Mouse (Mus musculus): ENCODE measurements around the gene Rogdi. TPM values are rescaled to one million over a fixed set of nuclear protein-coding genes. Genes with fewer than 3 reads are reported as not detected.

The Rogdi gene
- polyA plus RNA-seq, 1 experiment from 2014 or later, result 65.1 TPM

DNA sequence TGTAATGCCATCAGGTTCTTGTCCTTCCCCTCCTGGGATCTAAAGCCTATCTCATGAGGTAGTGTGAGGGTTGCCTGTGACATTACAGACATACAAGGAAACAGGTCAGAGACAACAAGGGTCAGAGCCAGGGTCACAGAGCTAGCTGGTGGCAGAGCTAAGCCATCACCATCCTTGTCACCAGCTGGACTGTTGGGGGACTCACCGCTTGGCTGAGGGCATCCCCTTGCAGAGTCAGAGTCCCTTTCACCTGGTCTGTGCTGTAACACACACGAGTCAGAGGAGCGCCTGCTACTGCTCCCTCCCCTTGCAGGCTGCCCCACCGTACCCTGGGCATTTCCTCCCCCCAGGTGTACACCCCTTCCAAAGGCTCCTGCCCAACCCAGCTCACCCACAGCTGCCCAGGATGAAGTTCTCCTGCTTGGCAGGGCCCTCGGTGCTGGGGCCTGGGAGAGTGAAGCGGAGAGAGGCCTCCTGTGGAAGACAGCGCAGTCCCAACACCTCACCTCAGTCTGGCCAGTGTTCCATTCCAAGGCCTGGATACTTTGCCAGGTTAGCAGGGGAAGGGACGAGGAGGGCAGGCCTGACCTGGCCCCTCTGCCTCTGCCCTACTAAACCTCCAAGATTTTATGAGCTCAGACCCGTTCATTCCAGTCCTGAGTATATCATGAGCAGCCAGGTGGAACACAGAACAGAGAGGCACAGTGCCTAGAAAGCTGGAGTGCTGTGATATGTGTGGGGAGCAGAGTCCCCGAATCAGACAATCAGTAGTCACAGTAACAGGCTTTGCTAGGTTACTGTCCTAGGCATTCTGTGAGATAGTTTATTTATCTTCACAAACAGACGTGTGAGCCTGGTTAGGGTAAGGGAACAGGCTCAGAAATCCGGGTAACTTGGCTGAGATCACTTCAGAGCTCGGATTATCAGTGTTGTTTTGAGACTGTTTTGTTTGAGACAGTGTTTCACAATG, 1.0 kb downstream of the Rogdi start:
- Histone ChIP-seq H3K27ac (no peak overlapping the region), H3K4me2 (replicated peaks) (peak overlapping the region; percentile 75), H3K9ac (peak overlapping the region; percentile 64), H3K4me3 (peak overlapping the region; percentile 56), H3K9me3 (no peaks in the 10 kb centered on the region), H3K4me1 (peaks cover 10% of the 10 kb centered on the region), H3K36me3 (peaks cover 30% of the 10 kb centered on the region), H3K27me3 (no peaks in the 10 kb centered on the region)
- 56% methylated on average over 13 of the region's 13 CpGs for WGBS
- no peak for ATAC-seq (ENCODE audit: insufficient number of reproducible peaks, insufficient read depth, low FRiP score, low TSS enrichment)

DNA sequence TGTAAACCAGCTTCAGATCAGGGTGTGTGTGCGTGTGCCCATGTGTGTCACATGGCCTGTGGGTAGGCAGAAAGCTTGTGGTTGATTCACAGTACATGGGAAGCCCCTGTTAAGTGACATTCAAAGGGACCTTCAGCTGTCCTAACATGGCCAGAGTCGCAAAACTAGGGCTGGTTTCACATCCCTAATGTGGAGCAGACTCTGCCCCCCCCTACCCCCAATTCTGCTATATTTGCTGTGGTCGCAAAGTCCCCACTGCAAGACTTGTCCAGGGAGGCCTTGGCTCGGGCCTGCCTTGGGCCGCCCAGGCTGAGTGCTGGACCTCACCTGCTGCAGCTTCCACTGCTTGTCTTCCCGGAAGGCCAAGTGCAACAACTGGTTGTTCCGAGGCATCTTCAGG, 2.1 kb downstream of the Rogdi start:
- peaks cover 20% of the 10 kb centered on the region for H3K36me3 ChIP-seq
- H3K9me3 ChIP-seq, result no peaks in the 10 kb centered on the region
- no peak overlapping the region for H3K4me3 ChIP-seq
- no peaks in the 10 kb centered on the region for H3K27me3 ChIP-seq
- no peak overlapping the region for H3K27ac ChIP-seq
- WGBS, result 89% methylated on average over 7 of the region's 7 CpGs
- H3K4me2 ChIP-seq (replicated peaks), result no peak overlapping the region
- H3K4me1 ChIP-seq, result peaks cover 10% of the 10 kb centered on the region
- no peak for ATAC-seq (ENCODE audit: insufficient number of reproducible peaks, insufficient read depth, low FRiP score, low TSS enrichment)
- H3K9ac ChIP-seq, result no peak overlapping the region

DNA sequence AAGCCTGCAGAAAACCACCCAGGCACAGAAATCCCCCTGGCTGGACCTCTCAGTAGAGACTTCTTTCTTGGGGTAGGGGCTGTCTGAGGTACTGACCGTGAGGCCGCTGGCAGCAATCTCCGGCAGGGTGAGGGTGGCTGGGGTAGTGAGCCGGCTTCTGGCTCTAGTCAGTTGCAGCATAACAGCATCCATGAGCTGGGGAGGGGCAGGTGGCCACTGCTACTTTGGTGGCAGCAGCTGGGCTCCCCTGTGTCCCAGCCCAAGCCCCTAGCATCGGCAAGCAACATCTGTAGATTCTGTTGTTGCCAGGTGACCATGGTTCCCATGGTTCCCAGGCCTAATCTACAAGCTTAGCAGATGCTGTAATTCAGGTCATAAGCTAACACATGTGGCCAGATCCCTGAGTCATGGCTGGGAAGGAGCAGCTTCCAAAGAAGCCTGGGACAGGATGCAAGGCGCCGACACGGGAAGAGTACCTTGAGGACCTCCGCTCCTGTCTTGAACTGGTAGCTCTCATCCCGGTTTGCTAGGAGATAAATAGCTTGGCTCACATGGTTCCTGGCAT, 2.9 kb downstream of the Rogdi start:
- Histone ChIP-seq H3K27me3 (no peaks in the 10 kb centered on the region), H3K27ac (no peak overlapping the region), H3K4me2 (replicated peaks) (no peak overlapping the region), H3K9ac (no peak overlapping the region), H3K4me3 (no peak overlapping the region), H3K4me1 (peaks cover 10% of the 10 kb centered on the region), H3K9me3 (no peaks in the 10 kb centered on the region), H3K36me3 (peaks cover 12% of the 10 kb centered on the region)
- WGBS, result 88% methylated on average over 10 of the region's 10 CpGs
- ATAC-seq (ENCODE audit: insufficient number of reproducible peaks, insufficient read depth, low FRiP score, low TSS enrichment), result no peak

DNA sequence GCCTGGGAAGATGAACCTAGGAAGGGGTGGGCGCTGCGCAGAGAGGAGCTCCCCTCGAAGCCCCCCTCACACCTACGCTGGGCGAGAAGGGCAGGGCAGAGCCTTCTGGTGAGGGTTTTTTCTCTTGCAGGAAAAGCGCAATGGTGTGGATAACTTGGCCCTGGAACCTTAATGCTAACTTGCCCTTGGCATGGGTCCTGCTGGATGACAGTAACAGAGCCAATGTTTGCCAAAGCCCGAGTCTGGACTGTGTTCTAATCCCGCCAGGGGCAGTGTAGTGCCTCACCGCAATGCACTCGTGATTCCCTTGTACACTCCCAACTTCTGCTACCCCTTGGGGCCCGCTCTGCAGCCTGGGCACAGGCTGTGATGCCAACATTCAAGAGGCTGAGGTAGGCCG, 5.3 kb downstream of the Rogdi start:
- WGBS, result 84% methylated on average over 12 of the region's 12 CpGs
- Histone ChIP-seq H3K36me3 (no peaks in the 10 kb centered on the region; the same call in 1 of the 2 replicates), H3K27me3 (no peaks in the 10 kb centered on the region), H3K9ac (no peak overlapping the region), H3K27ac (no peak overlapping the region), H3K9me3 (no peaks in the 10 kb centered on the region), H3K4me3 (no peak overlapping the region), H3K4me2 (replicated peaks) (no peak overlapping the region), H3K4me1 (peaks cover 10% of the 10 kb centered on the region)
- ATAC-seq (ENCODE audit: insufficient number of reproducible peaks, insufficient read depth, low FRiP score, low TSS enrichment), result no peak

GRCm38 (mm10) chr16:5007492-5007891, 5.9 kb downstream of the Rogdi start:
- no peak for ATAC-seq (ENCODE audit: insufficient number of reproducible peaks, insufficient read depth, low FRiP score, low TSS enrichment)
- no peak overlapping the region for H3K27ac ChIP-seq
- H3K9me3 ChIP-seq, result no peaks in the 10 kb centered on the region
- H3K4me3 ChIP-seq, result no peak overlapping the region
- peaks cover 7% of the 10 kb centered on the region for H3K4me1 ChIP-seq
- WGBS, result 46% methylated on average over 6 of the region's 6 CpGs
- H3K9ac ChIP-seq, result no peak overlapping the region
- 0 out of 2 replicates have a peak overlapping the region, but pooled peaks have one; percentile 11 for H3K4me2 ChIP-seq (replicated peaks)
- H3K36me3 ChIP-seq, result no peaks in the 10 kb centered on the region; the same call in 1 of the 2 replicates
- no peaks in the 10 kb centered on the region for H3K27me3 ChIP-seq

GRCm38 (mm10) chr16:5007067-5007466, 6.3 kb downstream of the Rogdi start, which contains the start of gene Smim22:
Gene Smim22 (plus strand): TSS chr16:5007288.
- H3K4me2 ChIP-seq (replicated peaks), result 0 out of 2 replicates have a peak within 1 kb of the TSS, but pooled peaks have one; percentile 11
- H3K4me1 ChIP-seq, result peaks cover 2% of the 10 kb centered on the region
- no peak for ATAC-seq (ENCODE audit: insufficient number of reproducible peaks, insufficient read depth, low FRiP score, low TSS enrichment)
- WGBS, result 43% methylated on average over 5 of the region's 5 CpGs
- no peak within 1 kb of the TSS for H3K4me3 ChIP-seq
- no peaks in the 10 kb centered on the region for H3K27me3 ChIP-seq
- H3K9ac ChIP-seq, result no peak within 1 kb of the TSS
- H3K27ac ChIP-seq, result no peak within 1 kb of the TSS
- no peaks in the 10 kb centered on the region; the same call in 1 of the 2 replicates for H3K36me3 ChIP-seq
- H3K9me3 ChIP-seq, result no peaks in the 10 kb centered on the region

DNA sequence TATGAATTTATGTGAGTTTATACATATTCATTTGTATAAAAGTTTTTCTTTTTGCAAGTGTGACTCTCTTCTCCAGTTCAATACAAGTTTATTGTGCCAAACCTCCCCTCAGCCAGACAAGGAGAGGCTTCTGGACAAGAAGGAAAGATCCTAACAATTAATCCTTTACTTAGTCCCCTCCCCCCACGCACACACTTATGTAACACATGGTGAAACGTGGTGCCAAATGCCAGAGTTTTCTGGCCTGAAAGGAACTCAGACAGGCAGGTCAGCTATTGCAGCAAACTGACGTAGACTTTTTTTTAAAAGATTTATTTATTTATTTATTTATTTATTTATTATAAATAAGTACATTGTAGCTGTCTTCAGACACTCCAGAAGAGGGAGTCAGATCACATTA, 12.7 kb downstream of the Rogdi start:
- ATAC-seq (ENCODE audit: insufficient number of reproducible peaks, insufficient read depth, low FRiP score, low TSS enrichment), result no peak
- Histone ChIP-seq H3K27me3 (no peaks in the 10 kb centered on the region), H3K4me1 (no peaks in the 10 kb centered on the region), H3K27ac (no peak overlapping the region), H3K36me3 (no peaks in the 10 kb centered on the region), H3K9me3 (no peaks in the 10 kb centered on the region), H3K9ac (no peak overlapping the region), H3K4me3 (no peak overlapping the region), H3K4me2 (replicated peaks) (no peak overlapping the region)
- WGBS, result 71% methylated on average over 3 of the region's 3 CpGs

GRCm38 (mm10) chr16:4998984-4999383, 14.4 kb downstream of the Rogdi start:
- H3K36me3 ChIP-seq, result no peaks in the 10 kb centered on the region
- 74% methylated on average over 1 of the region's 1 CpGs for WGBS
- H3K27me3 ChIP-seq, result no peaks in the 10 kb centered on the region
- ATAC-seq (ENCODE audit: insufficient number of reproducible peaks, insufficient read depth, low FRiP score, low TSS enrichment), result no peak
- H3K4me1 ChIP-seq, result no peaks in the 10 kb centered on the region
- H3K27ac ChIP-seq, result no peak overlapping the region
- no peaks in the 10 kb centered on the region for H3K9me3 ChIP-seq
- H3K9ac ChIP-seq, result no peak overlapping the region
- no peak overlapping the region for H3K4me2 ChIP-seq (replicated peaks)
- H3K4me3 ChIP-seq, result no peak overlapping the region

DNA sequence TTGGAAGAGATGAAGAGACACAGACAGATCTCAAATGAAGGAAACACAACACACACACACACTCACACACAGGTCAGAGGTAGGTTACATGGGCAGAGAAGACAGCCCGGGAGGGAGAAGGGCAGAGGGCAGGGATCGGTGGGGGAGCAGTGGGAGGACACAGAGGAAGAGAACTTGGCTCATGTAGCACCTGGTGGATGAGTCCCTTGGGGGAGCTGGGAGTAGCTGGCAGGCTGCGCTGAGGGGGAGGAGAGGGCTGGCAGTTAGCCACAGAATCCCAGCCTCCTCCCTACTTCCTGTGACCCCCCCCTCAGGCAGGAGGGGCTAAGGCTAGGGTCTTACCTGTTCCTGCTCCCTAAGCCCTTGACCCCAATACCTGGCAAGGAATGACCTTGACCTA, 15.8 kb downstream of the Rogdi start, which contains the start of gene Sept12:
Sept12 (minus strand) TSS at position 300 of the 400 bp plus-strand sequence.
- Histone ChIP-seq H3K4me2 (replicated peaks) (no peak within 1 kb of the TSS), H3K36me3 (no peaks in the 10 kb centered on the region), H3K4me3 (no peak within 1 kb of the TSS), H3K4me1 (no peaks in the 10 kb centered on the region), H3K9ac (no peak within 1 kb of the TSS), H3K27me3 (no peaks in the 10 kb centered on the region), H3K9me3 (no peaks in the 10 kb centered on the region), H3K27ac (no peak within 1 kb of the TSS)
- WGBS, result 37% methylated on average over 3 of the region's 3 CpGs
- ATAC-seq (ENCODE audit: insufficient number of reproducible peaks, insufficient read depth, low FRiP score, low TSS enrichment), result no peak

GRCm38 (mm10) chr16:4993276-4993675, 20.1 kb downstream of the Rogdi start:
- no peak overlapping the region for H3K9ac ChIP-seq
- 87% methylated on average over 4 of the region's 4 CpGs for WGBS
- no peak for ATAC-seq (ENCODE audit: insufficient number of reproducible peaks, insufficient read depth, low FRiP score, low TSS enrichment)
- H3K36me3 ChIP-seq, result no peaks in the 10 kb centered on the region
- no peak overlapping the region for H3K4me3 ChIP-seq
- no peaks in the 10 kb centered on the region for H3K4me1 ChIP-seq
- no peak overlapping the region for H3K4me2 ChIP-seq (replicated peaks)
- no peak overlapping the region for H3K27ac ChIP-seq
- H3K27me3 ChIP-seq, result no peaks in the 10 kb centered on the region
- H3K9me3 ChIP-seq, result no peaks in the 10 kb centered on the region

- Histone ChIP-seq H3K4me2 (replicated peaks) (no peak overlapping the region), H3K9me3 (no peaks in the 10 kb centered on the region), H3K27ac (no peak overlapping the region), H3K4me3 (no peak overlapping the region), H3K27me3 (no peaks in the 10 kb centered on the region), H3K9ac (no peak overlapping the region), H3K4me1 (no peaks in the 10 kb centered on the region), H3K36me3 (no peaks in the 10 kb centered on the region)
- no peak for ATAC-seq (ENCODE audit: insufficient number of reproducible peaks, insufficient read depth, low FRiP score, low TSS enrichment)
- 93% methylated on average over 12 of the region's 12 CpGs for WGBS
These were observed 28.6 kb downstream of the Rogdi start for GRCm38 (mm10) chr16:4984717-4985116.
